Mouse (Mus musculus): Measurements from ENCODE around the gene Hmx2. TPM values are rescaled to one million over a fixed set of nuclear protein-coding genes. Genes with fewer than 3 reads are reported as not detected.
A peak's percentile ranks its signal among the peaks of the same experiment; 100 is the strongest.

The Hmx2 gene
- polyA plus RNA-seq, 1 experiment = not detected

DNA sequence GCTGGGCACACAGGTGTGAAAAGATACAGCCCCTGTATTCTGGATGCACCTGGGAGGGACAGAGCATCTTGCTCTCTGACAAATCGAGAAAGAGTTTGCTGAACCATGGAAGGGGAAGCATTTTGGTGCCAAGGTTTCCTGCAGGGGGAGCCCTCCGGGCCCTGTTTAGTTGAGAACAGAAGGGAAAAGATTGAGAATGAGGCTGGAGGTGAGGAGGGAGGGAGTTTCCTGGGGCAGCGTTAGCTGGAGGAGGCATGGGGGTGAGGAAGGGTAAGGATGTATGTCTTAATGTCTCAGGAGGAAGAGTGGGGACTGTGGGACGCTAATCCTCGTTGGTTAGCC is 49.9 kb downstream of the Hmx2 start:
- no peak overlapping the region for H3K4me3 ChIP-seq (ENCODE audit: insufficient read depth, low read length)
- no peak for TF ChIP-seq POLR2A (IDR thresholded peaks at IDR 0.05; ENCODE audit: extremely low read depth, insufficient read depth, low read length)
- TF ChIP-seq CTCF (IDR thresholded peaks at IDR 0.05; ENCODE audit: extremely low read depth, insufficient read depth, low read length) = peak; percentile 39

DNA sequence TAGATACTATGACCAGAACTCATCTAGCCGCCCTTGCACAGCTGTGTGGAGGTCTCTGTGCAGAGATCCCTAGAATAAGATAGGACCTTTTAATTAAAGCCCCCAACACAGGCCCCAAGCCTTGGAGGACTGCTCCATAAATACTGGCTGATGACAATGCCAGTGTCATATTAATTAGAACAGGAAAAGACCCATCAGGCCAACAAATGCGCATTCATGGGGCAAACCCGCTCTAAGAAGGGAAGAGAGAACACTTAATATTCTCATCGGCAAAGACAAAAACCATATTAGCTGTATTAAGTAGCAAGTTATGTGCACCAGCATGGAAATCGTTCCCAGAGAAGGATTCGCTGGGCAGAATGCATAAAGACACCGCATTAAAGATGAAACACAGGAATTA is 53.5 kb downstream of the Hmx2 start:
- H3K4me3 ChIP-seq (ENCODE audit: insufficient read depth, low read length) = no peak overlapping the region
- no peaks in the 10 kb centered on the region for H3K4me1 ChIP-seq (ENCODE audit: control insufficient read depth, insufficient read depth, low read length)
- no peak overlapping the region for H3K27ac ChIP-seq (ENCODE audit: insufficient read depth, low read length)
- no peak for TF ChIP-seq CTCF (IDR thresholded peaks at IDR 0.05; ENCODE audit: extremely low read depth, insufficient read depth, low read length)
- TF ChIP-seq POLR2A (IDR thresholded peaks at IDR 0.05; ENCODE audit: extremely low read depth, insufficient read depth, low read length) = no peak

More for the DNA sequence above, 49.9 kb downstream of the Hmx2 start:
- no peaks in the 10 kb centered on the region for H3K4me1 ChIP-seq (ENCODE audit: control insufficient read depth, insufficient read depth, low read length)
- no peak overlapping the region for H3K27ac ChIP-seq (ENCODE audit: insufficient read depth, low read length)

DNA sequence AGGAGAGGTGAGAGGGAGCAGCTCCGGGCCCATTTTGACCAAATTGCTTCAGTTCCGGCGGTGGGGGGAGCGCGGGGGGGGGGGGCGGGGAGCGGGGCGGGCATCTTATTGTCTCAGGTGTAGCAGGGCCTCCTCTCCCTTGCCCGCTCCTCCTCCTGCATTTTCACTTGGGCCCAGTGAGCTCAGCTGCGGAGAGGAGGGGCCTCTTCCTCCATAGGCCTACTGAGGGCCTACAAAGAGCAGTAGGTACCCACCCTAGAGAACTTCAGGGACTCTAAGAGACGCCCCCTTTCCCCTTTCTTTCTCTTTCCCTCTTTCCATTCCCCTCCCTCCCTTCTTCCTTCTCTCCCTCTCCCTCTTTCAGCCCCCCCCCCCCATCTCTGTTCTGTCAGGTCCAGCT is 54.6 kb downstream of the Hmx2 start:
- TF ChIP-seq POLR2A (IDR thresholded peaks at IDR 0.05; ENCODE audit: extremely low read depth, insufficient read depth, low read length) = no peak
- TF ChIP-seq CTCF (IDR thresholded peaks at IDR 0.05; ENCODE audit: extremely low read depth, insufficient read depth, low read length) = no peak
- H3K27ac ChIP-seq (ENCODE audit: insufficient read depth, low read length) = no peak overlapping the region
- H3K4me1 ChIP-seq (ENCODE audit: control insufficient read depth, insufficient read depth, low read length) = no peaks in the 10 kb centered on the region
- no peak overlapping the region for H3K4me3 ChIP-seq (ENCODE audit: insufficient read depth, low read length)

DNA sequence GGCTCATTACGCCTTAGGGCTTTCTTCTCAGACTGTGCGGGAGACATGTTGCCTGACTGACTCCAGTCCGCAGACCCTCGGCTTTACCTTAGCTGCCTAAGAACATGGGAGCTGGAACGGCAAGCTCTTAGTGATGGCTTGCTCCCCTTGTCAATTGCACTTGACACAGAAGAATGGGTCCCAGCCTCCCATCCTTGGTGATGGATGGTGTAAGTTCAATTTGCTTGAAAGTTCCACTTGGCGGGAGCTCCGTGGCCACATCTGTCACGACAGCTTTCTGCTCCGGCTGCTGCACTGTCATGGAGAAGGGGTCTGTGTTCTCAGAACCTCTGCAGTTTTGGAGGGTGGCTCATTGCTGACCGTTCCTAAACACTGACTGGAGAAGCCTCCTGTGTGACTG is 56.4 kb downstream of the Hmx2 start:
- H3K4me1 ChIP-seq (ENCODE audit: control insufficient read depth, insufficient read depth, low read length) = no peaks in the 10 kb centered on the region
- TF ChIP-seq CTCF (IDR thresholded peaks at IDR 0.05; ENCODE audit: extremely low read depth, insufficient read depth, low read length) (no peak), POLR2A (IDR thresholded peaks at IDR 0.05; ENCODE audit: extremely low read depth, insufficient read depth, low read length) (no peak)
- H3K27ac ChIP-seq (ENCODE audit: insufficient read depth, low read length) = no peak overlapping the region
- no peak overlapping the region for H3K4me3 ChIP-seq (ENCODE audit: insufficient read depth, low read length)

DNA sequence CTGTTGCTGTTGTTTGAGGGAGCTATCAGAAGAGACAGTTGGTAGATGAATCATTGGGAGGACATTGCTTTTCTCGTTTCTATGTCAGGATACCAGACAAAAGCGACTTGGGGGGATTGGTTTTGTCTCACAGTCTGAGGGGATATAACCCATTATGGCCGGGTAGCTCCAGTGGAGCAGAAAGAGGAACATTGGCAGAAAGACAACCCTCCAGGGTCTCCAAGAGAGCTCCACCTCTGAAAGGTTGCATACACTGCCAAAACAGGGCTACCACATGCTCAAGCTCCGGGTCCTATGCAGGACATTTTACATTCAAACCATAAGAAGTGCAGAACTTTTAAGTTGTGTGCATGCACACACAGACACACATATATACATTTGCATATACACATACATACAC is 56.9 kb downstream of the Hmx2 start:
- Histone ChIP-seq H3K27ac (ENCODE audit: insufficient read depth, low read length) (no peak overlapping the region), H3K4me3 (ENCODE audit: insufficient read depth, low read length) (no peak overlapping the region), H3K4me1 (ENCODE audit: control insufficient read depth, insufficient read depth, low read length) (no peaks in the 10 kb centered on the region)
- no peak for TF ChIP-seq CTCF (IDR thresholded peaks at IDR 0.05; ENCODE audit: extremely low read depth, insufficient read depth, low read length)

Other genes with a start within 250 kb of the Hmx2 start
- gene Cuzd1, start 226.5 kb upstream of the Hmx2 start, polyA plus RNA-seq (2012; rRNA removed) = 0.47 and 0.75 TPM in 2 replicates
- gene Fam24b, start 219.3 kb upstream of the Hmx2 start, polyA plus RNA-seq (2012; rRNA removed) = 0.34 TPM in 1 of 2 replicates, not detected in the other
- gene Fam24a, start 214.9 kb upstream of the Hmx2 start, polyA plus RNA-seq (2012; rRNA removed) = not detected in 2 replicates
- 14.2 and 15.2 TPM in 2 replicates for gene 2310057M21Rik, start 186.0 kb upstream of the Hmx2 start, polyA plus RNA-seq (2012; rRNA removed)
- gene Pstk, start 177.6 kb upstream of the Hmx2 start, polyA plus RNA-seq (2012; rRNA removed) = 59.5 and 64.4 TPM in 2 replicates
- gene Ikzf5, start 138.3 kb upstream of the Hmx2 start, polyA plus RNA-seq (2012; rRNA removed) = 17.8 and 18.4 TPM in 2 replicates
- gene Acadsb, start 138.2 kb upstream of the Hmx2 start, polyA plus RNA-seq (2012; rRNA removed) = 36.2 and 38.5 TPM in 2 replicates
- gene Hmx3, start 5.9 kb upstream of the Hmx2 start, polyA plus RNA-seq (2012; rRNA removed) = not detected in 2 replicates
- gene Bub3, start 11.4 kb downstream of the Hmx2 start, polyA plus RNA-seq (2012; rRNA removed) = 82.0 and 88.8 TPM in 2 replicates